In genomic region chr1:156985657-156986640, GRCm38 (mm10) we compare ENCODE assay signal across 11 mouse cellular contexts. TPM values are rescaled to one million over a fixed set of nuclear protein-coding genes. Genes with fewer than 3 reads are reported as not detected.
DNase-seq lines count a peak whose midpoint lies in the region; ATAC-seq and TF ChIP-seq lines count a peak whose summit lies in the region.
"Had no signal": no experiment of that assay in that cellular context is flagged by ENCODE, and none has a peak within 500 bp of the region (broad histone marks: within the 10 kb centered on the region; RNA-seq: fewer than 3 reads in every experiment).

No protein-coding gene starts in this region.

- no peak for TF ChIP-seq CTCF in heart, postnatal 0 days (IDR thresholded peaks at IDR 0.05; ENCODE audit: low read depth)
- no peak for TF ChIP-seq CTCF in cerebellum, adult 2 months (IDR thresholded peaks at IDR 0.05; ENCODE audit: borderline replicate concordance, insufficient read depth, low read depth, low read length)

- H3K4me1 ChIP-seq in kidney, embryonic 15.5 days = peaks cover 22% of the 10 kb centered on the region; the same call in 1 of the 2 replicates
- H3K4me1 ChIP-seq in heart, postnatal 0 days (ENCODE audit: control insufficient read depth, insufficient read depth) = peaks cover 5% of the 10 kb centered on the region; the same call in 1 of the 2 replicates
- H3K4me1 ChIP-seq in cerebellum, adult 2 months (ENCODE audit: control insufficient read depth, insufficient read depth, low read length) = peaks cover 6% of the 10 kb centered on the region

- no peak overlapping the region for H3K4me2 ChIP-seq in kidney, embryonic 15.5 days
- no peak overlapping the region for H3K4me2 ChIP-seq in heart, postnatal 0 days (ENCODE audit: low read depth, low read length)
- H3K4me2 ChIP-seq: limb, embryonic 12.5 days had no signal

- H3K27me3 ChIP-seq in kidney, embryonic 15.5 days = no peaks in the 10 kb centered on the region
- H3K27me3 ChIP-seq in heart, postnatal 0 days (ENCODE audit: control insufficient read depth, insufficient read depth, low read length) = no peaks in the 10 kb centered on the region
- no peaks in the 10 kb centered on the region for H3K27me3 ChIP-seq in cerebellum, adult 2 months (ENCODE audit: control insufficient read depth, insufficient read depth, low read length)
- H3K27me3 ChIP-seq: limb, embryonic 12.5 days; Patski had no signal

- H3K9ac ChIP-seq in kidney, embryonic 15.5 days = no peak overlapping the region
- H3K9ac ChIP-seq in heart, postnatal 0 days (replicated peaks; ENCODE audit: low read depth, low read length) = no peak overlapping the region
- H3K9ac ChIP-seq: limb, embryonic 12.5 days had no signal

- DNase-seq in kidney, adult 11 months = no peak
- DNase-seq in Muller cell, postnatal 12 days (ENCODE audit: inconsistent ontology term) = peak; percentile 52
- no peak for DNase-seq in heart, postnatal 0 days (ENCODE audit: low spot score)
- DNase-seq in left cerebral cortex, postnatal 4 days = no peak
- DNase-seq in urinary bladder, postnatal 4 days (ENCODE audit: low spot score in 2 of 2) = no peak
- DNase-seq in cerebellum, adult 2 months = no peak
- DNase-seq: cerebellum, postnatal 10 days had no signal

- no peak for TF ChIP-seq POLR2A in cerebellum, adult 2 months (IDR thresholded peaks at IDR 0.05; ENCODE audit: borderline replicate concordance, insufficient read depth, low read length)

- ATAC-seq in kidney, embryonic 15.5 days (replicated peaks; ENCODE audit: low FRiP score) = no peak
- peak; percentile 54 for ATAC-seq in heart, postnatal 0 days (ENCODE audit: insufficient read depth, low read depth)
- peak; percentile 48 for ATAC-seq in neutrophil, adult 5-6 weeks (ENCODE audit: extremely low read depth, insufficient number of reproducible peaks, low FRiP score, poor library complexity, severe bottlenecking)
- ATAC-seq: Patski had no signal

- H3K36me3 ChIP-seq in kidney, embryonic 15.5 days = no peaks in the 10 kb centered on the region
- H3K36me3 ChIP-seq in heart, postnatal 0 days (replicated peaks; ENCODE audit: control insufficient read depth, insufficient read depth, low read length) = no peaks in the 10 kb centered on the region
- H3K36me3 ChIP-seq: limb, embryonic 12.5 days had no signal

- H3K27ac ChIP-seq in kidney, embryonic 15.5 days = peak overlapping the region; percentile 45; the same call in 1 of the 2 replicates
- no peak overlapping the region for H3K27ac ChIP-seq in heart, postnatal 0 days (ENCODE audit: low read depth)
- no peak overlapping the region for H3K27ac ChIP-seq in cerebellum, adult 2 months (ENCODE audit: insufficient read depth, low read length)
- H3K27ac ChIP-seq: limb, embryonic 12.5 days had no signal

- intact Hi-C loops in left cerebral cortex, postnatal 4 days (cut with DNase I) = no loop called here

- TF ChIP-seq EP300 in heart, postnatal 0 days (IDR thresholded peaks at IDR 0.05; ENCODE audit: low read depth) = no peak

- H3K9me3 ChIP-seq in kidney, embryonic 15.5 days (replicated peaks) = no peaks in the 10 kb centered on the region
- no peaks in the 10 kb centered on the region for H3K9me3 ChIP-seq in heart, postnatal 0 days (replicated peaks; ENCODE audit: control insufficient read depth, low read length)
- H3K9me3 ChIP-seq: limb, embryonic 12.5 days had no signal

- WGBS in kidney, embryonic 15.5 days = 42% methylated on average over 6 of the region's 6 CpGs
- 31% methylated on average over 6 of the region's 6 CpGs for WGBS in heart, postnatal 0 days
- 51% methylated on average over 6 of the region's 6 CpGs for WGBS in cerebellum, adult 2 months

- no peak overlapping the region for H3K4me3 ChIP-seq in kidney, embryonic 15.5 days (replicated peaks)
- no peak overlapping the region for H3K4me3 ChIP-seq in heart, postnatal 0 days (ENCODE audit: low read depth, low read length)
- H3K4me3 ChIP-seq in cerebellum, adult 2 months (replicated peaks; ENCODE audit: insufficient read depth, low read depth, low read length) = no peak overlapping the region
- H3K4me3 ChIP-seq: limb, embryonic 12.5 days had no signal

RNA-seq across cellular contexts. Expression of gene Ralgps2, which starts 46.5 kb away (rescaled TPM):
- 66.0 and 67.9 TPM in 2 replicates for polyA plus RNA-seq in kidney, embryonic 15.5 days (2015; fragmentation: Nextera tagmentation; extraction: Ambion mirVana)
- total RNA-seq in heart, postnatal 0 days (2014; rRNA removed; ENCODE audit: low replicate concordance) = 24.5 and 48.0 TPM in 2 replicates
- polyA plus RNA-seq in heart, postnatal 0 days (2015; fragmentation: Nextera tagmentation; extraction: Ambion mirVana) = 34.3 and 40.0 TPM in 2 replicates
- total RNA-seq in neutrophil, adult 5-6 weeks (2017) = 571 and 654 TPM in 2 replicates
- 10 to 100 TPM; 82.8 to 98.0 TPM for total RNA-seq in left cerebral cortex, postnatal 4 days (2021)
- polyA plus RNA-seq in cerebellum, adult 2 months (2012; rRNA removed) = 19.9 and 20.3 TPM in 2 replicates
